11 mouse cellular contexts compared by ENCODE assay signal in genomic region chr6:114011976-114012375, GRCm38 (mm10). TPM values are rescaled to one million over a fixed set of nuclear protein-coding genes. Genes with fewer than 3 reads are reported as not detected.
"Had no signal": no experiment of that assay in that cellular context is flagged by ENCODE, and none has a peak within 500 bp of the region (broad histone marks: within the 10 kb centered on the region; RNA-seq: fewer than 3 reads in every experiment).

No protein-coding gene starts in this region.

- H3K4me3 ChIP-seq: limb, embryonic 12.5 days; liver, embryonic 13.5 days; midbrain, embryonic 12.5 days; neural tube, embryonic 13.5 days had no signal

- H3K4me2 ChIP-seq: limb, embryonic 12.5 days; liver, embryonic 13.5 days; midbrain, embryonic 12.5 days; neural tube, embryonic 13.5 days had no signal

- DNase-seq: liver, embryonic 13.5 days; right cerebral cortex, postnatal 4 days; spleen, adult 18-20 months; thymus, postnatal 36 days had no signal

- H3K4me1 ChIP-seq: liver, embryonic 13.5 days; midbrain, embryonic 12.5 days had no signal

- ATAC-seq: inflammation-experienced regulatory T-cells, adult 6 months; midbrain, embryonic 16.5 days had no signal

- H3K36me3 ChIP-seq: limb, embryonic 12.5 days; liver, embryonic 13.5 days; midbrain, embryonic 12.5 days; neural tube, embryonic 13.5 days had no signal

- H3K27me3 ChIP-seq: neural tube, embryonic 13.5 days had no signal

- H3K9me3 ChIP-seq: limb, embryonic 12.5 days; liver, embryonic 13.5 days; midbrain, embryonic 12.5 days; neural tube, embryonic 13.5 days had no signal

- H3K27ac ChIP-seq: limb, embryonic 12.5 days; liver, embryonic 13.5 days; midbrain, embryonic 12.5 days; neural tube, embryonic 13.5 days had no signal

- H3K9ac ChIP-seq: limb, embryonic 12.5 days; liver, embryonic 13.5 days; liver, postnatal 0 days; midbrain, embryonic 12.5 days; neural tube, embryonic 13.5 days had no signal

RNA-seq across cellular contexts. Expression of gene Atp2b2, which starts 30.4 kb away (rescaled TPM):
- total RNA-seq: megakaryocyte-erythroid progenitor cell, adult 5-6 weeks had no signal
